Mouse (Mus musculus) intestine, postnatal 0 days (tissue): Measurements from ENCODE around the gene Zfp819. TPM values are rescaled to one million over a fixed set of nuclear protein-coding genes. Genes with fewer than 3 reads are reported as not detected.
"Not testable (repeated sequence)": the region's sequence is repeated elsewhere in the genome, so short reads cannot be mapped to it uniquely, and the experiment has no call there.

Experiments
- ATAC-seq: fragments of 200-750 bp; cut with Nextera tagmentation; 2 replicates; pipeline ENCODE4 v1.8.0; 2017; ENCODE audit warnings: mild to moderate bottlenecking, moderate TSS enrichment, moderate library complexity
- H3K27ac ChIP-seq: fragments of 300-500 bp; sonication (generic); 2 replicates; pipeline ENCODE4 v1.5.1; 2014; ENCODE audit warnings: mild to moderate bottlenecking, low read depth, low read length, moderate library complexity
- H3K27me3 ChIP-seq: fragments of 300-500 bp; sonication (generic); replicated peaks from 2 replicates; pipeline ENCODE4 v1.6.1; 2014; ENCODE audit warnings: low read length, mixed read lengths; ENCODE audit not compliant: control insufficient read depth, insufficient read depth
- H3K36me3 ChIP-seq: fragments of 300-500 bp; sonication (generic); 2 replicates; pipeline ENCODE4 v1.6.1; 2014; ENCODE audit warnings: mild to moderate bottlenecking, moderate library complexity; ENCODE audit not compliant: control insufficient read depth, insufficient read depth
- H3K4me1 ChIP-seq: fragments of 300-500 bp; sonication (generic); replicated peaks from 2 replicates; pipeline ENCODE4 v1.6.1; 2014; ENCODE audit warnings: antibody characterized with exemption, low read length, mixed read lengths; ENCODE audit not compliant: control insufficient read depth, insufficient read depth
- H3K4me2 ChIP-seq: fragments of 300-500 bp; sonication (generic); replicated peaks from 2 replicates; pipeline ENCODE4 v1.6.1; 2014; ENCODE audit warnings: low read depth, mild to moderate bottlenecking, moderate library complexity
- H3K4me3 ChIP-seq: fragments of 300-500 bp; sonication (generic); 2 replicates; pipeline ENCODE4 v1.5.1; 2014; ENCODE audit warnings: low read depth, low read length
- H3K9ac ChIP-seq: fragments of 300-500 bp; sonication (generic); 2 replicates; pipeline ENCODE4 v1.6.1; 2014; ENCODE audit warnings: mild to moderate bottlenecking, low read depth, low read length
- H3K9me3 ChIP-seq: fragments of 300-500 bp; sonication (generic); 2 replicates; pipeline ENCODE4 v1.6.1; 2016; ENCODE audit warnings: mixed run types; ENCODE audit not compliant: control insufficient read depth
- CTCF ChIP-seq: sonication (generic); IDR thresholded peaks from 2 replicates; pipeline ENCODE4 v1.5.1; 2016; ENCODE audit warnings: low read depth, mild to moderate bottlenecking, control low read depth, antibody characterized with exemption, moderate library complexity
- WGBS: fragments of 180-500 bp; shearing (Covaris S2); extraction: QIAGEN DNeasy Blood & Tissue Kit; methylation state at CpG from one replicate; pipeline ENCODE4 v1.1.7; 2014; 5-methylcytosine and 5-hydroxymethylcytosine counted together
- polyA plus RNA-seq: library from polyadenylated mRNA; unstranded; fragments of >200 nt; fragmentation: Nextera tagmentation; extraction: Ambion mirVana; gene quantifications from 2 replicates; pipeline ENCODE4 v1.2.1, GENCODE M21; 2015

Gene Zfp819
- polyA plus RNA-seq, 1 experiment from 2014 or later, result not detected

GRCm38 (mm10) chr7:43654519-43654918 lies 47.5 kb downstream of the Zfp819 start:
- Histone ChIP-seq H3K4me1 (no peaks in the 10 kb centered on the region), H3K4me3 (no peak overlapping the region), H3K4me2 (no peak overlapping the region), H3K27ac (no peak overlapping the region), H3K9ac (no peak overlapping the region), H3K36me3 (no peaks in the 10 kb centered on the region), H3K9me3 (no peaks in the 10 kb centered on the region), H3K27me3 (no peaks in the 10 kb centered on the region)
- no peak for TF ChIP-seq CTCF
- no peak for ATAC-seq
- WGBS, result 69% methylated on average over 3 of the region's 3 CpGs

- Histone ChIP-seq H3K9ac (no peak overlapping the region), H3K4me2 (no peak overlapping the region), H3K36me3 (no peaks in the 10 kb centered on the region), H3K27me3 (no peaks in the 10 kb centered on the region), H3K4me3 (no peak overlapping the region), H3K9me3 (no peaks in the 10 kb centered on the region), H3K4me1 (no peaks in the 10 kb centered on the region), H3K27ac (no peak overlapping the region)
- ATAC-seq, result no peak
- 71% methylated on average over 6 of the region's 6 CpGs for WGBS
- no peak for TF ChIP-seq CTCF
Observed at GRCm38 (mm10) chr7:43656232-43656631, 49.3 kb downstream of the Zfp819 start.

- Histone ChIP-seq H3K36me3 (no peaks in the 10 kb centered on the region), H3K4me3 (no peak within 1 kb of the TSS), H3K27me3 (no peaks in the 10 kb centered on the region), H3K9me3 (no peaks in the 10 kb centered on the region), H3K27ac (no peak within 1 kb of the TSS), H3K4me2 (no peak within 1 kb of the TSS), H3K9ac (no peak within 1 kb of the TSS), H3K4me1 (no peaks in the 10 kb centered on the region)
- TF ChIP-seq CTCF, result no peak
- ATAC-seq, result no peak
- 60% methylated on average over 1 of the region's 1 CpGs for WGBS
Observed at GRCm38 (mm10) chr7:43660002-43660401, 53.0 kb downstream of the Zfp819 start, which contains the start of gene Siglece. TSS of gene Siglece (minus strand) at chr7:43660161.

GRCm38 (mm10) chr7:43662804-43663203 lies 55.8 kb downstream of the Zfp819 start:
- TF ChIP-seq CTCF, result no peak
- Histone ChIP-seq H3K4me3 (no peak overlapping the region), H3K27me3 (no peaks in the 10 kb centered on the region), H3K4me2 (no peak overlapping the region), H3K9ac (no peak overlapping the region), H3K36me3 (no peaks in the 10 kb centered on the region), H3K4me1 (no peaks in the 10 kb centered on the region), H3K27ac (no peak overlapping the region), H3K9me3 (no peaks in the 10 kb centered on the region)
- no peak for ATAC-seq
- WGBS, result 78% methylated on average over 1 of the region's 1 CpGs

- not testable (repeated sequence) for H3K9ac ChIP-seq, H3K4me2 ChIP-seq, H3K27me3 ChIP-seq, ATAC-seq, H3K4me3 ChIP-seq, H3K9me3 ChIP-seq, H3K4me1 ChIP-seq, H3K27ac ChIP-seq, H3K36me3 ChIP-seq
- 65% methylated on average over 4 of the region's 4 CpGs for WGBS
Observed at GRCm38 (mm10) chr7:43667221-43667620, 60.3 kb downstream of the Zfp819 start.

Other genes with a start within 250 kb of the Zfp819 start
- 0.07 and 0.08 TPM in 2 replicates for gene Siglecg, start 199.0 kb upstream of the Zfp819 start, polyA plus RNA-seq
- gene Lim2, start 179.5 kb upstream of the Zfp819 start, polyA plus RNA-seq, result 0.52 and 0.92 TPM in 2 replicates
- gene Nkg7, start 170.1 kb upstream of the Zfp819 start, polyA plus RNA-seq, result 1.6 and 2.7 TPM in 2 replicates
- not detected in 2 replicates for gene Cldnd2, start 166.4 kb upstream of the Zfp819 start, polyA plus RNA-seq
- 813 and 825 TPM in 2 replicates for gene Etfb, start 163.1 kb upstream of the Zfp819 start, polyA plus RNA-seq
- 0.23 and 0.24 TPM in 2 replicates for gene Gm45233, start 163.0 kb upstream of the Zfp819 start, polyA plus RNA-seq
- gene Vsig10l, start 144.0 kb upstream of the Zfp819 start, polyA plus RNA-seq, result 4.5 and 5.3 TPM in 2 replicates
- 0.20 TPM in 2 replicates for gene Iglon5, start 117.1 kb upstream of the Zfp819 start, polyA plus RNA-seq
- gene 4931406B18Rik, start 101.2 kb upstream of the Zfp819 start, polyA plus RNA-seq, result not detected in 2 replicates
- 1.5 and 2.7 TPM in 2 replicates for gene Cd33, start 62.7 kb upstream of the Zfp819 start, polyA plus RNA-seq
- gene Zfp658, start 44.9 kb upstream of the Zfp819 start, polyA plus RNA-seq, result 0.68 and 0.75 TPM in 2 replicates
- gene Zfp719, start 27.6 kb upstream of the Zfp819 start, polyA plus RNA-seq, result 3.5 and 3.6 TPM in 2 replicates
- 59.7 and 68.3 TPM in 2 replicates for gene Ceacam18, start 27.5 kb downstream of the Zfp819 start, polyA plus RNA-seq
- 0.50 and 0.64 TPM in 2 replicates for gene Siglece, start 53.0 kb downstream of the Zfp819 start, polyA plus RNA-seq
- gene Ctu1, start 64.8 kb downstream of the Zfp819 start, polyA plus RNA-seq, result 5.2 and 5.8 TPM in 2 replicates
- gene Klk14, start 83.2 kb downstream of the Zfp819 start, polyA plus RNA-seq, result 0.09 and 0.12 TPM in 2 replicates
- gene Klk13, start 105.4 kb downstream of the Zfp819 start, polyA plus RNA-seq, result 0.12 TPM in 1 of 2 replicates, not detected in the other
- gene Klk12, start 161.7 kb downstream of the Zfp819 start, polyA plus RNA-seq, result not detected in 2 replicates
- 0.21 TPM in 1 of 2 replicates, not detected in the other for gene Klk11, start 167.4 kb downstream of the Zfp819 start, polyA plus RNA-seq
- 0.33 TPM in 1 of 2 replicates, not detected in the other for gene Klk10, start 173.9 kb downstream of the Zfp819 start, polyA plus RNA-seq
- not detected in 2 replicates for gene Klk9, start 184.7 kb downstream of the Zfp819 start, polyA plus RNA-seq
- 3.0 and 3.5 TPM in 2 replicates for gene Klk8, start 190.4 kb downstream of the Zfp819 start, polyA plus RNA-seq
- not detected in 2 replicates for gene Klk7, start 204.1 kb downstream of the Zfp819 start, polyA plus RNA-seq
- not detected in 2 replicates for gene Klk6, start 217.3 kb downstream of the Zfp819 start, polyA plus RNA-seq
- gene Klk5, start 234.8 kb downstream of the Zfp819 start, polyA plus RNA-seq, result not detected in 2 replicates